Mouse (Mus musculus) MEL (cell line): Measurements from ENCODE around the gene Abhd15. TPM values are rescaled to one million over a fixed set of nuclear protein-coding genes. Genes with fewer than 3 reads are reported as not detected.

Source experiments
- DNase-seq: peaks from one replicate; pipeline ENCODE4 v3.0.0; 2011; ENCODE audit warnings: low read depth, low spot score
- H3K27ac ChIP-seq: 2 replicates; pipeline ENCODE4 v1.5.1; 2012; ENCODE audit warnings: low read depth, mild to moderate bottlenecking, control low read depth, low read length, moderate library complexity; ENCODE audit not compliant: control insufficient read depth
- H3K27me3 ChIP-seq, 2 experiments: fragments of 150-350 bp in 1 of 2; sonication (generic) in 1 of 2; 2 replicates each; pipeline ENCODE4 v1.6.1; 2012; ENCODE audit warnings: low read length in 2 of 2, mild to moderate bottlenecking in 2 of 2, improper control_type of control experiment in 1 of 2, moderate library complexity in 1 of 2; ENCODE audit not compliant: insufficient read depth in 2 of 2, control insufficient read depth in 1 of 2
- H3K36me3 ChIP-seq, 2 experiments: 2 replicates each; pipeline ENCODE4 v1.6.1; 2012 to 2014; ENCODE audit warnings: low read length in 2 of 2, improper control_type of control experiment in 1 of 2, inconsistent platforms in 1 of 2, mild to moderate bottlenecking in 1 of 2; ENCODE audit not compliant: insufficient read depth in 2 of 2, control insufficient read depth in 1 of 2
- H3K4me1 ChIP-seq, 2 experiments: fragments of 150-350 bp in 1 of 2; sonication (generic) in 1 of 2; 2 replicates each; pipeline ENCODE4 v1.6.1; 2012; ENCODE audit warnings: low read length in 2 of 2, improper control_type of control experiment in 1 of 2, mild to moderate bottlenecking in 1 of 2; ENCODE audit not compliant: insufficient read depth in 2 of 2, control insufficient read depth in 1 of 2
- H3K4me3 ChIP-seq, 2 experiments: fragments of 150-350 bp in 1 of 2; sonication (generic) in 1 of 2; 2 replicates each; pipeline ENCODE4 v1.5.1; 2012; ENCODE audit warnings: low read depth in 2 of 2, low read length in 2 of 2, mild to moderate bottlenecking in 2 of 2, moderate library complexity in 2 of 2, control low read depth in 1 of 2, improper control_type of control experiment in 1 of 2; ENCODE audit not compliant: control insufficient read depth in 1 of 2, insufficient read depth in 1 of 2
- H3K79me2 ChIP-seq: 2 replicates; pipeline ENCODE4 v1.6.1; 2012; ENCODE audit warnings: mild to moderate bottlenecking, low read length, moderate library complexity; ENCODE audit not compliant: control insufficient read depth, poor library complexity, insufficient read depth
- H3K9ac ChIP-seq: 2 replicates; pipeline ENCODE4 v1.6.1; 2012; ENCODE audit warnings: low read depth, mild to moderate bottlenecking, control low read depth, low read length, moderate library complexity; ENCODE audit not compliant: control insufficient read depth, poor library complexity, severe bottlenecking
- H3K9me3 ChIP-seq: fragments of 150-350 bp; sonication (generic); replicated peaks from 2 replicates; pipeline ENCODE4 v1.6.1; 2012; ENCODE audit warnings: mild to moderate bottlenecking, low read length, improper control_type of control experiment, moderate library complexity; ENCODE audit not compliant: insufficient read depth
- BHLHE40 ChIP-seq: IDR thresholded peaks from 2 replicates; pipeline ENCODE4 v1.6.1; 2012; ENCODE audit warnings: low read depth, mild to moderate bottlenecking, inconsistent platforms, low read length, improper control_type of control experiment, borderline replicate concordance
- CHD1 ChIP-seq: IDR thresholded peaks from 2 replicates; pipeline ENCODE4 v1.6.1; 2012; ENCODE audit warnings: low read depth, mild to moderate bottlenecking, inconsistent platforms, low read length, improper control_type of control experiment
- CHD2 ChIP-seq: IDR thresholded peaks from 2 replicates; pipeline ENCODE4 v1.6.1; 2011; ENCODE audit warnings: low read length, improper control_type of control experiment
- CTCF ChIP-seq, 3 experiments: IDR thresholded peaks in 2 of 3; conservative IDR thresholded peaks in 1 of 3; 2 replicates each; pipeline ENCODE4 v1.5.1; 2011 to 2012; ENCODE audit warnings: low read length in 3 of 3, low read depth in 2 of 3, mild to moderate bottlenecking in 2 of 3, improper control_type of control experiment in 1 of 3, inconsistent platforms in 1 of 3, mixed read lengths in 1 of 3, moderate library complexity in 1 of 3; ENCODE audit not compliant: control insufficient read depth in 1 of 3, insufficient read depth in 1 of 3, poor library complexity in 1 of 3, severe bottlenecking in 1 of 3
- E2F4 ChIP-seq: IDR thresholded peaks from 2 replicates; pipeline ENCODE4 v1.6.1; 2011; ENCODE audit warnings: low read depth, low read length, improper control_type of control experiment, borderline replicate concordance
- ELF1 ChIP-seq: IDR thresholded peaks from 2 replicates; pipeline ENCODE4 v1.6.1; 2014; ENCODE audit warnings: low read depth, mild to moderate bottlenecking, inconsistent platforms, low read length, improper control_type of control experiment, moderate library complexity
- EP300 ChIP-seq, 2 experiments: IDR thresholded peaks; 2 replicates each; pipeline ENCODE4 v1.6.1; 2011; ENCODE audit warnings: improper control_type of control experiment in 2 of 2, low read length in 2 of 2, low read depth in 1 of 2, mild to moderate bottlenecking in 1 of 2
- ETS1 ChIP-seq: IDR thresholded peaks from 2 replicates; pipeline ENCODE4 v1.6.1; 2012; ENCODE audit warnings: low read depth, mild to moderate bottlenecking, inconsistent platforms, low read length, improper control_type of control experiment, moderate library complexity
- GATA1 ChIP-seq: IDR thresholded peaks from 2 replicates; pipeline ENCODE4 v1.6.1; 2011; ENCODE audit warnings: low read depth, low read length, improper control_type of control experiment
- JUND ChIP-seq: IDR thresholded peaks from 2 replicates; pipeline ENCODE4 v1.6.1; 2011; ENCODE audit warnings: low read depth, mild to moderate bottlenecking, improper control_type of control experiment, low read length
- KAT2A ChIP-seq: conservative IDR thresholded peaks from 2 replicates; pipeline ENCODE4 v1.6.1; 2012; ENCODE audit warnings: low read depth, low read length, improper control_type of control experiment, inconsistent platforms
- MAZ ChIP-seq: IDR thresholded peaks from 2 replicates; pipeline ENCODE4 v1.6.1; 2012; ENCODE audit warnings: low read depth, mild to moderate bottlenecking, inconsistent platforms, low read length, improper control_type of control experiment
- MEF2A ChIP-seq: IDR thresholded peaks from 2 replicates; pipeline ENCODE4 v1.6.1; 2014; ENCODE audit warnings: low read depth, mild to moderate bottlenecking, inconsistent platforms, low read length, improper control_type of control experiment; ENCODE audit not compliant: poor library complexity, insufficient replicate concordance, severe bottlenecking; ENCODE audit errors: extremely low read depth
- MXI1 ChIP-seq: IDR thresholded peaks from 2 replicates; pipeline ENCODE4 v1.6.1; 2011; ENCODE audit warnings: mild to moderate bottlenecking, low read depth, low read length, improper control_type of control experiment
- MYB ChIP-seq: IDR thresholded peaks from 2 replicates; pipeline ENCODE4 v1.6.1; 2011; ENCODE audit warnings: mild to moderate bottlenecking, low read depth, low read length, improper control_type of control experiment
- NELFE ChIP-seq: IDR thresholded peaks from 2 replicates; pipeline ENCODE4 v1.6.1; 2011; ENCODE audit warnings: low read depth, low read length, improper control_type of control experiment
- NRF1 ChIP-seq: IDR thresholded peaks from 2 replicates; pipeline ENCODE4 v1.6.1; 2014; ENCODE audit warnings: low read depth, mild to moderate bottlenecking, inconsistent platforms, low read length, improper control_type of control experiment, moderate library complexity; ENCODE audit not compliant: poor library complexity, insufficient read depth, severe bottlenecking
- POLR2A ChIP-seq, 2 experiments: IDR thresholded peaks; 2 replicates each; pipeline ENCODE4 v1.6.1; 2011 to 2012; ENCODE audit warnings: low read length in 2 of 2, mild to moderate bottlenecking in 2 of 2, control low read depth in 1 of 2, improper control_type of control experiment in 1 of 2, low read depth in 1 of 2, moderate library complexity in 1 of 2; ENCODE audit not compliant: control insufficient read depth in 1 of 2, insufficient read depth in 1 of 2, poor library complexity in 1 of 2
- POLR2AphosphoS2 ChIP-seq: IDR thresholded peaks from 2 replicates; pipeline ENCODE4 v1.6.1; 2011; ENCODE audit warnings: low read length, improper control_type of control experiment
- POLR2AphosphoS5 ChIP-seq: IDR thresholded peaks from 2 replicates; pipeline ENCODE4 v1.6.1; 2012; ENCODE audit warnings: low read depth, borderline replicate concordance, mild to moderate bottlenecking, inconsistent platforms, low read length, moderate library complexity, mixed read lengths
- RAD21 ChIP-seq: IDR thresholded peaks from 2 replicates; pipeline ENCODE4 v1.6.1; 2011; ENCODE audit warnings: mild to moderate bottlenecking, low read depth, low read length, improper control_type of control experiment
- SMC3 ChIP-seq: IDR thresholded peaks from 2 replicates; pipeline ENCODE4 v1.6.1; 2011; ENCODE audit warnings: low read depth, low read length, improper control_type of control experiment
- TAL1 ChIP-seq: IDR thresholded peaks from 2 replicates; pipeline ENCODE4 v1.6.1; 2012; ENCODE audit warnings: mild to moderate bottlenecking, inconsistent platforms, low read length, moderate library complexity, mixed read lengths
- TBP ChIP-seq: IDR thresholded peaks from 2 replicates; pipeline ENCODE4 v1.8.0; 2011; ENCODE audit warnings: low read depth, low read length, improper control_type of control experiment
- TCF12 ChIP-seq: IDR thresholded peaks from 2 replicates; pipeline ENCODE4 v1.6.1; 2014; ENCODE audit warnings: low read depth, mild to moderate bottlenecking, inconsistent platforms, low read length, improper control_type of control experiment, moderate library complexity
- UBTF ChIP-seq: IDR thresholded peaks from 2 replicates; pipeline ENCODE4 v1.6.1; 2012; ENCODE audit warnings: low read depth, mild to moderate bottlenecking, inconsistent platforms, low read length, improper control_type of control experiment, moderate library complexity, borderline replicate concordance; ENCODE audit not compliant: insufficient read depth
- USF1 ChIP-seq: IDR thresholded peaks from 2 replicates; pipeline ENCODE4 v1.6.1; 2014; ENCODE audit warnings: low read depth, mild to moderate bottlenecking, inconsistent platforms, low read length, improper control_type of control experiment, moderate library complexity
- ZC3H11A ChIP-seq: IDR thresholded peaks from 2 replicates; pipeline ENCODE4 v1.6.1; 2012; ENCODE audit warnings: low read depth, mild to moderate bottlenecking, inconsistent platforms, low read length, improper control_type of control experiment
- ZKSCAN1 ChIP-seq: IDR thresholded peaks from 2 replicates; pipeline ENCODE4 v1.6.1; 2012; ENCODE audit warnings: low read depth, mild to moderate bottlenecking, inconsistent platforms, low read length, improper control_type of control experiment, moderate library complexity
- ZMIZ1 ChIP-seq: IDR thresholded peaks from 2 replicates; pipeline ENCODE4 v1.6.1; 2012; ENCODE audit warnings: low read depth, mild to moderate bottlenecking, inconsistent platforms, low read length, improper control_type of control experiment, moderate library complexity
- ZNF384 ChIP-seq: IDR thresholded peaks from 2 replicates; pipeline ENCODE4 v1.6.1; 2012; ENCODE audit warnings: low read depth, mild to moderate bottlenecking, inconsistent platforms, low read length, improper control_type of control experiment
- polyA plus RNA-seq, 2 experiments: library from polyadenylated mRNA; stranded (reverse) in 1 of 2; unstranded in 1 of 2; fragments of >175 nt in 1 of 2; fragments of >200 nt in 1 of 2; gene quantifications; 2 replicates each; pipeline versions ENCODE4 v1.2.1 to v1.2.4; 2012; ENCODE audit warnings: low replicate concordance in 2 of 2, low read depth in 1 of 2; ENCODE audit not compliant: insufficient read length in 2 of 2, insufficient read depth in 1 of 2, missing spikeins in 1 of 2
- total RNA-seq: library from RNA; depleted of rRNA; stranded (reverse); fragments of 300-350 nt; gene quantifications from 2 replicates; pipeline ENCODE4 v1.2.3, GENCODE M21; 2012

Abhd15 gene
- total and polyA plus RNA-seq, 3 experiments, result 1.7 to 1.9 TPM; not detected in 1

GRCm38 (mm10) chr11:77520601-77521529 is 5.9 kb downstream of the Abhd15 start (continued):
- peak in 1 of 3 experiments; percentile 23; a peak in 2 of 6 replicates for TF ChIP-seq CTCF (IDR thresholded peaks at IDR 0.05 in 2 of 3, conservative IDR thresholded peaks at IDR 0.05 in 1 of 3; ENCODE audit: control insufficient read depth in 1 of 3, insufficient read depth in 1 of 3, low read depth in 2 of 3, low read length in 3 of 3, poor library complexity in 1 of 3, severe bottlenecking in 1 of 3)

GRCm38 (mm10) chr11:77525804-77526486 is 11.0 kb downstream of the Abhd15 start:
- no peaks in the 10 kb centered on the region for H3K27me3 ChIP-seq
- H3K9me3 ChIP-seq, result no peaks in the 10 kb centered on the region
- no peak for TF ChIP-seq USF1
- no peak for TF ChIP-seq E2F4
- 0 out of 2 replicates have a peak, but pooled peaks have one; percentile 22 for TF ChIP-seq ZC3H11A
- TF ChIP-seq RAD21, result peak; percentile 51
- peak; percentile 54 for TF ChIP-seq SMC3
- TF ChIP-seq JUND, result no peak
- no peak for TF ChIP-seq NRF1
- TF ChIP-seq MEF2A, result no peak
- no peak for TF ChIP-seq ZNF384
- no peak for TF ChIP-seq GATA1
- TF ChIP-seq POLR2A (IDR thresholded peaks at IDR 0.05; ENCODE audit: control insufficient read depth in 1 of 2, insufficient read depth in 1 of 2, low read depth in 1 of 2, low read length in 2 of 2, poor library complexity in 1 of 2), result no peak
- TF ChIP-seq TCF12, result no peak
- TF ChIP-seq UBTF, result no peak
- TF ChIP-seq ELF1, result no peak
- peak; percentile 30 to 47 (median 33); a peak in 4 of 6 replicates for TF ChIP-seq CTCF (IDR thresholded peaks at IDR 0.05 in 2 of 3, conservative IDR thresholded peaks at IDR 0.05 in 1 of 3; ENCODE audit: control insufficient read depth in 1 of 3, insufficient read depth in 1 of 3, low read depth in 2 of 3, low read length in 3 of 3, poor library complexity in 1 of 3, severe bottlenecking in 1 of 3)
- no peak for TF ChIP-seq CHD2
- TF ChIP-seq ETS1, result no peak
- TF ChIP-seq CHD1, result no peak
- TF ChIP-seq POLR2AphosphoS5, result no peak
- TF ChIP-seq KAT2A, result no peak
- no peak for TF ChIP-seq EP300 (IDR thresholded peaks at IDR 0.05; ENCODE audit: low read depth in 1 of 2, low read length in 2 of 2)
- no peak for TF ChIP-seq MAZ
- no peak for TF ChIP-seq TBP
- TF ChIP-seq MYB, result no peak
- no peak for TF ChIP-seq BHLHE40
- no peak for TF ChIP-seq NELFE
- TF ChIP-seq TAL1, result no peak
- no peak for TF ChIP-seq ZMIZ1
- no peak for TF ChIP-seq POLR2AphosphoS2
- TF ChIP-seq ZKSCAN1, result no peak
- TF ChIP-seq MXI1, result peak; percentile 20; the same call in 1 of the 2 replicates

More at GRCm38 (mm10) chr11:77525804-77526486, 11.0 kb downstream of the Abhd15 start:
- Histone ChIP-seq H3K4me1 (peaks cover 10 to 22% of the 10 kb centered on the region in 2 experiments; a peak in 3 of 4 replicates), H3K9ac (no peak overlapping the region), H3K27ac (no peak overlapping the region), H3K79me2 (no peaks in the 10 kb centered on the region), H3K36me3 (peaks cover 0 to 18% of the 10 kb centered on the region in 2 experiments; a peak in 2 of 4 replicates), H3K4me3 (no peak overlapping the region)
- DNase-seq, result peak; percentile 60
